Mouse (Mus musculus) cerebellum, adult 2 months (tissue): ENCODE data around the gene Tmod4.

ENCODE experiments used
- CTCF ChIP-seq: fragments of 200-500 bp; IDR thresholded peaks from 2 replicates; pipeline ENCODE4 v1.5.1; 2011; ENCODE audit warnings: low read depth, mild to moderate bottlenecking, control low read depth, low read length, moderate library complexity, borderline replicate concordance; ENCODE audit not compliant: insufficient read depth
- POLR2A ChIP-seq: fragments of 200-500 bp; IDR thresholded peaks from 2 replicates; pipeline ENCODE4 v1.6.1; 2011; ENCODE audit warnings: low read length, control low read depth, borderline replicate concordance; ENCODE audit not compliant: insufficient read depth

DNA sequence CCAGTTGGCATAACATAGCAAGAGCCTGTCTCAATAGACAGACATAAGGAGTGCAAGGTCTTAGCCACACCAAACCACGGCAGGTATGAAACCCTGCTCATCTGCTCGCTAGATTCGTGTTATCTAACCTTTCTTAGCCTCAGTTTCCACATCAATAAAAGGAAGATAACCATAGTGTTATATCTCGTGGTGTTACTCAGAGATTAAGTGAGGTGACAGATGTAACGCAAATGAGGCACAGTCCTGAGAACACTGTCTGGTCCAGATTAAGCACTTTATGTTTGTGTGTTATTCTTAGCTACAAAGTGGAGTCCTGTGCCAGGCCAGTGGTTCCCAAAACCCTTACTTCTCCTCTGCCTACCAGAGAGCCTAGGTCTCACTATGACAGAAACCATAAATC, 40.6 kb downstream of the Tmod4 start:
- TF ChIP-seq CTCF (no peak), POLR2A (no peak)
